Mouse (Mus musculus): ENCODE data around the gene Cutal. TPM values are rescaled to one million over a fixed set of nuclear protein-coding genes. Genes with fewer than 3 reads are reported as not detected.

Gene Cutal
- total RNA-seq, 2 experiments from 2014 or later = 0.15 to 0.41 TPM

GRCm38 (mm10) chr2:34913218-34914068 is 39.2 kb downstream of the Cutal start, which contains the start of gene Phf19:
Gene Phf19 (minus strand): TSS chr2:34914026.
- peak within 1 kb of the TSS; percentile 65 for H3K4me3 ChIP-seq
- peak; percentile 27 for TF ChIP-seq CTCF (conservative IDR thresholded peaks at IDR 0.05)
- peak within 1 kb of the TSS; percentile 57; the same call in 1 of the 2 replicates for H3K27ac ChIP-seq
- no peak for DNase-seq (ENCODE audit: low spot score in 2 of 2)

DNA sequence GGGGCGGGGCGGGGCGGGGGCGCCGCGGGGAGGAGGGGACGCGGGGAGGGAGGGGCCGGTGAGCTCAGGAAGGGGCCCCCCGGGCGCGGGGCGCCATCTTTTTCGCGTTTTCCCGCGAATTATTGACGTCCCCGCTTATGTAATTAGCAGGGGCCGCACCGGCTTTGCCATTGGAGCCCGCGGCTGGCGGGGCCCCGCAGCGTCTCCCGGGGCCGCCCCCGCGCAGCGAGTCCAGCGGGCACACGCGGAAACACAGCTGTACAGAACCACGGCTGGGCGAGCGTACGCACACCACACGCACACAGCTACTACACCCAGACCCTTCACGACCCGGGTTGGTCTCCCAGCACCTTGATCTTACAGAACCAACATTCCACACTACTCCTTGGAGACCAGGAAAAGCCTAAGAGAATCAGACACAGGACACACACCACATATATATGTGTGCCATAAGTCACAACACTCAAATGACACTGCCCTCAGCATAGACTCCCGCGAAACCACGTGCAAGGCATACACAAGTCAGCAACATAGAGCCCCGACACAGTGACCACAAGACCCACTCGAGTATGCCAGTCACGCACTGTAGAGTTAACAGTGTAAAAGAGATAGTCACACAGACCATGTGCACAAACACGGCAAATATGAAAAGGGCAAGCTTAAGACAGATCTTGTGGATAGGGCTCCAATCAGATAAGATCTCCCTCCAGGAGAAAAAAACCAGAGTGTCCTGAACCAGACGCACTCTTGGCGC is 40.0 kb downstream of the Cutal start:
- Histone ChIP-seq H3K27ac (peak overlapping the region; percentile 57; the same call in 1 of the 2 replicates), H3K4me3 (peak overlapping the region; percentile 65)
- 0 out of 2 replicates have a peak, but pooled peaks have one; percentile 2 for TF ChIP-seq CTCF (conservative IDR thresholded peaks at IDR 0.05)
- DNase-seq (ENCODE audit: low spot score in 2 of 2) = peak in 1 of 2 experiments; percentile 18

GRCm38 (mm10) chr2:34914823-34915082 is 40.6 kb downstream of the Cutal start:
- no peak for DNase-seq (ENCODE audit: low spot score in 2 of 2)
- no peak for TF ChIP-seq CTCF (conservative IDR thresholded peaks at IDR 0.05)
- Histone ChIP-seq H3K4me3 (no peak overlapping the region), H3K27ac (no peak overlapping the region)

DNA sequence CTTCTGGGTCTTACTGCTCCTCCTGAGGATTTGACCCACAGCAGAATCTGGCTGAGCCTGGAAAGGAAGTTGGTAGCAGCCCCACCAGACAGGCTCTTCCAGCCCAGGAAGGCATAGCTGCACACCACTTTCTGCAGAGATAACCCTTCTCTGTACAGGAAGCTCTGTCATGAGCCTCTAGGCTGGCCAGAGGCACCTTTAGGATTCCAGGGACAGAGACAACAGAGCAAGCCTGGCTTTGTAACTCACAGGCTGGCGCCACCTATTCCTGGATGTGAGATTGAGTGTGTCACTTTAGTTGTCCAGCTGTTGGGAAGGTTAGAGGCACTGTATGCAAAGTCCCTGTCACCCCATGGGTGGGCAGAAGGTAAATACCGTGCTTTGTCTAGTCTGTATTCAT is 40.9 kb downstream of the Cutal start:
- no peak for TF ChIP-seq CTCF (conservative IDR thresholded peaks at IDR 0.05)
- no peak overlapping the region for H3K4me3 ChIP-seq
- no peak overlapping the region for H3K27ac ChIP-seq
- DNase-seq (ENCODE audit: low spot score in 2 of 2) = no peak

GRCm38 (mm10) chr2:34920144-34920543 is 45.9 kb downstream of the Cutal start:
- no peak for TF ChIP-seq CTCF (conservative IDR thresholded peaks at IDR 0.05)
- DNase-seq (ENCODE audit: low spot score in 2 of 2) = no peak
- Histone ChIP-seq H3K4me3 (no peak overlapping the region), H3K27ac (no peak overlapping the region)

- TF ChIP-seq CTCF (conservative IDR thresholded peaks at IDR 0.05) = no peak
- H3K4me3 ChIP-seq = no peak overlapping the region
- no peak for DNase-seq (ENCODE audit: low spot score in 2 of 2)
- H3K27ac ChIP-seq = no peak overlapping the region
Measured at GRCm38 (mm10) chr2:34922729-34923128, 48.5 kb downstream of the Cutal start.

DNA sequence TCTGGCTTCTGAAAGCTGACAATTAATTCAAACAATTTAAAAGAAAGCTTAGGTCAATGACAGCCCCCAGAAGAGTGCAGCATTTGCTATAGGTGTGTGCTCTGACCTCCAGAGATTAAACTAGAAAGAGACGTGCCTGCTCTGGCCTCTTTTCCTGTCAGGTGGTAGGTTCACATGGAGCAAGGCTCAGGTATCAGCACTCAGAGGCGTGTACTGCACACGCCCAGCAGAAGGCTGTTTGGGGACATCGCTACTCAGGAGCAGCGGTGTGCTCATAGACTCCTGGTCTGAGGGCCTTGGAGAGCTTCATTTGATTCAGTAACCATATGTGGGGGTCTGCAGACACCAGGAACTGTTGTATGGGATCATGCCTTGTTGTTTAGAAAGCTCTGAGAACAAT is 53.1 kb downstream of the Cutal start:
- TF ChIP-seq CTCF (conservative IDR thresholded peaks at IDR 0.05) = no peak
- no peak overlapping the region for H3K4me3 ChIP-seq
- no peak for DNase-seq (ENCODE audit: low spot score in 2 of 2)
- H3K27ac ChIP-seq = no peak overlapping the region

GRCm38 (mm10) chr2:34937460-34937859 is 63.3 kb downstream of the Cutal start:
- Histone ChIP-seq H3K4me3 (no peak overlapping the region), H3K27ac (no peak overlapping the region)
- no peak for TF ChIP-seq CTCF (conservative IDR thresholded peaks at IDR 0.05)
- DNase-seq (ENCODE audit: low spot score in 2 of 2) = no peak

DNA sequence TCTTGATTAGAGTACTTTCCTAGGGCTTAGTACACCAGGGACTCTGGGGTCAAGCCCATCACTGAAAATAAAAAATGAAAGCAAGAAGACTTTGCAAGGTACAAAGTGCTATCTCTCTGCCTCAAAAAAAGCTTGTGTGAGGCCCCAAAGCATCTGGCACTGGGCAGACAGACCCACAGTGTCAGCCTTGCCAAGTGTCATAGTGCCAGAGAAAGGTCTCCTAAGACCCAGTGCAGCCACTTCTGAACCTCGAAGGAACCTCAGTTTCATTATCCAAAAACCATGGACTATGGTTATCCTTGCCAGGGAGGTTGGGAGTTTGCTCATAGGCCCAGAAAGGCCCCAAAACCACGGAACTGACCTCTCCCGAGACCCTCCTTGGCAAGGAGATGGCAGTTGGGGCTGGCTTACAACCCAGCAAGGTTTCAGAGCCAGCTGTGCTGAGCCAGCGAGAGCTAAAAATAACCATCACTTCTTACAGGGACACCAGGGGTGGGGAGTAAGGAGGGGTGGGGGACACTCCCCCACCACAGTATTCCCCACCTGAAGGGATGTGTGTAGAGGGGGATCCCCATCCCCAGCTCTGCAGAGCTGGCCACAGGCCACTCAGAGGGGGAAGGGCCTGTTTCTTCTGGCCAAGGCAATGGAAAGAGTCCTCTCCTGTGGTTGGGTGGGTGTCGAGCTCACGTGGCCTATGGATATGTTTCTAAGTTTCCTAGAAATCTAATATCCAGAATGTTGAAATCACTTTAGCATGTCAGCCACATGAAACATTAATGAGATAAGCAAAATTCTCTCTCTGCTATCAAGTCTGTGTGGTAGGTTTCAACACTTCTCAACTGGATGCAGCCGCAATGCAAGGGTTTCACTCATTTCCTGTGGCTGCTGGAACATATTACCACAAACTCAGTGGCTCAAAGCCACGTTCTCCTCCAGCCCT is 64.3 kb downstream of the Cutal start:
- Histone ChIP-seq H3K27ac (no peak overlapping the region), H3K4me3 (no peak overlapping the region)

GRCm38 (mm10) chr2:34940246-34940645 is 66.0 kb downstream of the Cutal start:
- DNase-seq (ENCODE audit: low spot score in 2 of 2) = no peak
- no peak for TF ChIP-seq CTCF (conservative IDR thresholded peaks at IDR 0.05)

More for the DNA sequence above, 64.3 kb downstream of the Cutal start:
- DNase-seq (ENCODE audit: low spot score in 2 of 2) = no peak
- no peak for TF ChIP-seq CTCF (conservative IDR thresholded peaks at IDR 0.05)

DNA sequence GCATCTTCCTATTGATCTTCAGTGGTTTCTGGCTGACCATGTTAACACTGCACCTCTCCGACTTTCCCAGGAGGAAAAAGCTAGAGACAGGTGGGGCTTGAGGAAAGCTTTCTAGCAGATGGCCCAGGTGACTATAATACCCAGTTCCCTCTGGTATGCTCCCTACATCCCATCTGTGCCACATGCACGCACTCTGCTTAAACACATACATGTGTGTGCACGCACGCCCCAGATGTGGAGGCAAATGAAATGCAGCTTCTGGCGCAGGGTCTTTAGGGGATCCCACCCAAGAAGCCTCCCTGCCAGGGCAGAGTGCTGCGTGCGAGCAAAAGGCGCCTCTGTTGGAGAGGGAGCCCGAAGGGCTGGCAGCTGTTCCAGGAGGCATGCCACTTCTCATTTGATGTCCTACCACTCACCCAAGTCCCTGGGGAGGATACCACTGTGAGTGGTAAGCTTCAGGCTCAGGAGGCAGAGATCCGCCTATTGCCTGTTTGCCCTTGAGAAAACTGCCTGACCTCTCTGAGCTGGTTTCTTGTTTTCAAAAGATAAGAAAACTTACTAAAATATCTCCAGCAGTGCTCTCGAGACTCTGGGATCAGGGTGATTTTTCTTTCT is 67.0 kb downstream of the Cutal start:
- H3K4me3 ChIP-seq = no peak overlapping the region
- TF ChIP-seq CTCF (conservative IDR thresholded peaks at IDR 0.05) = no peak
- DNase-seq (ENCODE audit: low spot score in 2 of 2) = no peak

More at GRCm38 (mm10) chr2:34940246-34940645, 66.0 kb downstream of the Cutal start:
- Histone ChIP-seq H3K4me3 (no peak overlapping the region), H3K27ac (no peak overlapping the region)

More for the DNA sequence above, 67.0 kb downstream of the Cutal start:
- no peak overlapping the region for H3K27ac ChIP-seq

Other genes with a start within 250 kb of the Cutal start
- 100 to 1,000 TPM in 1 of 2 experiments, 10 to 100 TPM in 1; 96.5 to 102 TPM for gene Gapvd1, start 119.2 kb upstream of the Cutal start, total RNA-seq (2021)
- 100 to 1,000 TPM; 277 to 315 TPM for gene Hspa5, start 102.4 kb upstream of the Cutal start, total RNA-seq (2021)
- 10 to 100 TPM; 27.8 to 33.7 TPM for gene Rabepk, start 74.5 kb upstream of the Cutal start, total RNA-seq (2021)
- 10 to 100 TPM; 78.2 to 84.0 TPM for gene Fbxw2, start 48.1 kb upstream of the Cutal start, total RNA-seq (2021)
- gene Gm34653, start 41.4 kb upstream of the Cutal start, total RNA-seq (2021) = not detected
- 10 to 100 TPM; 36.1 to 43.1 TPM for gene Psmd5, start 572 bp downstream of the Cutal start, total RNA-seq (2021)
- 1 to 10 TPM; 1.1 to 1.2 TPM for gene Phf19, start 39.6 kb downstream of the Cutal start, total RNA-seq (2021)
- gene Traf1, start 87.4 kb downstream of the Cutal start, total RNA-seq (2021) = 1 to 10 TPM; 3.5 to 3.8 TPM
- gene Hc, start 187.0 kb downstream of the Cutal start, total RNA-seq (2021) = not detected
- gene AI182371, start 227.1 kb downstream of the Cutal start, total RNA-seq (2021) = under 1 TPM; 0.44 to 0.61 TPM
- 10 to 100 TPM in 1 of 2 experiments, 1 to 10 TPM in 1; 9.2 to 12.9 TPM for gene Cntrl, start 235.1 kb downstream of the Cutal start, total RNA-seq (2021)